Mouse (Mus musculus): Measurements from ENCODE around the gene Nobox.

- TF ChIP-seq CTCF (IDR thresholded peaks at IDR 0.05; ENCODE audit: borderline replicate concordance, extremely low read depth, insufficient read depth, insufficient read length) (no peak), POLR2A (IDR thresholded peaks at IDR 0.05; ENCODE audit: borderline replicate concordance, extremely low read depth, insufficient read depth, insufficient read length, poor library complexity, severe bottlenecking) (no peak)
Measured at GRCm38 (mm10) chr6:43337491-43337961, 28.2 kb upstream of the Nobox start.

All from brain, embryonic 14.5 days (tissue).